Mouse (Mus musculus): ENCODE measurements around the gene Kctd20. TPM values are rescaled to one million over a fixed set of nuclear protein-coding genes. Genes with fewer than 3 reads are reported as not detected.

The Kctd20 gene
- polyA plus RNA-seq, 1 experiment, result 77.9 TPM

DNA sequence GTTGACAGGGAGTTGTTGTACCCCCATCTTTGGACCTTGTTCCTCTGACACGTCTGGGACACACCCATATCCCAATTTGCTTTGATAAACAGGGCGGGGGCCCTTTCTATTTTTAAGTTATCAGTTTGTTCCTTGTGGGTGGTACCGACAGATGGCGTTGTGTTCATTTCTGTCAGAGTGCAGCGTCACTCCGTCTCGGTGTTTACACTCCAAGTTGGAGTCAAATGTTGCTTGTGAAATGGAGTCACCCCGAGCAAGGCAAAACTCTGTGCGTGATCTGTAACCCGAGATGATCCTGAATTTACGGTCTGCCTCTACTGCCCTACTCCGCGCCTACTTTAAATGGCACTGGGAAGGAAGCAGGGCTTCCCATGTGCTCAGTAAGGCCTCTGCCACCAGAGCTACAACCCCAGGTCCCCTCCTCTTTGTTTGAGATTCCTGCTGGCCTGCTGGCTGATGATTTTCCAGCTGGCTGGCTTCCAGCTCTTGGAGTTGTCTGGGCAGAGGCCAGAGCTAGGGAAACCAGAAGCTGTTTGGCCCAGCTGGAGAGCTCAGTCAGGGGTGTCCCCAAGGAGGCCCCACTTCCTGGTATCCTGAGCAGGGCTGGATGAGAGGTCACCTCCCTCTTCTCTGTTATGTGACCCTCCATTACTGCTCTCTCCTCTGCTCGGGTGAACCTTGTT lies 21.2 kb upstream of the Kctd20 start:
- Histone ChIP-seq H3K27ac (ENCODE audit: insufficient read depth, low read length) (peak overlapping the region; percentile 73), H3K36me3 (ENCODE audit: control insufficient read depth, insufficient read depth, low read length, poor library complexity, severe bottlenecking) (no peaks in the 10 kb centered on the region), H3K4me3 (ENCODE audit: low read depth, low read length) (peak overlapping the region; percentile 32), H3K27me3 (ENCODE audit: control insufficient read depth, insufficient read depth, low read length, poor library complexity, severe bottlenecking) (no peaks in the 10 kb centered on the region), H3K9ac (ENCODE audit: low read depth, poor library complexity, severe bottlenecking) (peak overlapping the region; percentile 28), H3K9me3 (replicated peaks; ENCODE audit: control insufficient read depth, insufficient read depth, low read length, poor library complexity, severe bottlenecking) (no peaks in the 10 kb centered on the region), H3K4me1 (ENCODE audit: control insufficient read depth, insufficient read depth, low read length) (peaks cover 6% of the 10 kb centered on the region)
- TF ChIP-seq POLR2A (IDR thresholded peaks at IDR 0.05; ENCODE audit: insufficient read depth, low read length) (no peak), EP300 (IDR thresholded peaks at IDR 0.05; ENCODE audit: insufficient read depth, low read depth, low read length) (no peak), CTCF (IDR thresholded peaks at IDR 0.05; ENCODE audit: low read depth, low read length) (peak; percentile 28)

DNA sequence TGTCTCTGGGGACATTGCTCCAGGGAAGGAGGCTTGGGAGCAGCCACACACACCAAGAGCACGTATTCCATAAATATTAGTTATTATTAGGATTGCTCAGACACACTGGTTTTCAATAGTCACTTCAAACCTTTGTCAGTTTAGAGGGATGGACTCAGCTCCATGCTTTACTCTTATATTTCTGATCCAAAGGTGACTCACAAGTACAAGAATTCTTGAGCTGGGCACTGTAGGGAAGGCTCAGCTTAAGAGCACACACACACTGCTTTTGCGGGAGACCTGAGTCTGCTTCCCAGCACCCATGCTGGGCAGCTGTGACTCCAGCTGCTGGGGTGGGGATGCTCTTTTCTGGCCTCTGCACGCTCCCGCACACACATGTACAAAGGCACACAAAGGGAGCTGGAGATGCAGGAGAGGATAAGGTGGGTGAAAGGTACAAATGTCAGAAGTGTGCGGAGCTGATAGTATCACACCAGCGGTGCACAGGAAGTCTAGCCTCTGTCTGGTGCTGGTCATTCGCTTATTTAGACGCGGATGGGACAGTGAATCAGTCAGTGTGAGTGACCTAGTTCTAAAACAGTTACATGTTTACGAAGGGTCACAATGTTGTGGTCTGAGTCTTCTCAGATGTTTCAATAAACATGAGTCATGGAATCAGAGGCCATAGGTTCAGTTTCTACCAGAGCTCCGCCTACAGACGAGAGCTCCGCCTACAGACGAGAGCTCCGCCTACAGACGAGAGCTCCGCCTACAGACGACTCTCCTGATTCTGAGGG lies 20.1 kb upstream of the Kctd20 start:
- Histone ChIP-seq H3K9me3 (replicated peaks; ENCODE audit: control insufficient read depth, insufficient read depth, low read length, poor library complexity, severe bottlenecking) (peaks cover 7% of the 10 kb centered on the region), H3K27me3 (ENCODE audit: control insufficient read depth, insufficient read depth, low read length, poor library complexity, severe bottlenecking) (no peaks in the 10 kb centered on the region), H3K36me3 (ENCODE audit: control insufficient read depth, insufficient read depth, low read length, poor library complexity, severe bottlenecking) (no peaks in the 10 kb centered on the region), H3K9ac (ENCODE audit: low read depth, poor library complexity, severe bottlenecking) (no peak overlapping the region), H3K4me1 (ENCODE audit: control insufficient read depth, insufficient read depth, low read length) (peaks cover 6% of the 10 kb centered on the region), H3K4me3 (ENCODE audit: low read depth, low read length) (peak overlapping the region; percentile 13; the same call in 1 of the 2 replicates), H3K27ac (ENCODE audit: insufficient read depth, low read length) (peak overlapping the region; percentile 48)
- TF ChIP-seq EP300 (IDR thresholded peaks at IDR 0.05; ENCODE audit: insufficient read depth, low read depth, low read length) (no peak), POLR2A (IDR thresholded peaks at IDR 0.05; ENCODE audit: insufficient read depth, low read length) (no peak), CTCF (IDR thresholded peaks at IDR 0.05; ENCODE audit: low read depth, low read length) (no peak)

DNA sequence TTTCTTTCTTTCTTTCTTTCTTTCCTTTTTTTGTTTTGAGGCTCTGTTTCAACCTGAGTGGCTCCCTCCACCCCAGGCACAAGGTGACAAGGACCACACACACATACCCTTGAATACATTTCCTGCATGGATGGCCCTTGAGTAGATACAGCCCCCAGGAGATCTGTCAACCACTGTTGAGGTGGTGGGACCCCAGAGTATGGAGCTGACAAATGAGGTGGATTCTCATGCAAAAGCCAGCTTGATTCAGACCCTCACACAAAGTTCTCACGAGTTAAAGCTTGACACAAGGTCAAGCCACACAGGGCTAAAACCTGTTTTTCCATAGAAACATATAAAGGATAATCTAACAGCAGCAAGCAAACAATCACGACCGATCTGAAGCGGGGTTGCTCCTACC lies 19.5 kb upstream of the Kctd20 start:
- TF ChIP-seq EP300 (IDR thresholded peaks at IDR 0.05; ENCODE audit: insufficient read depth, low read depth, low read length), result no peak
- TF ChIP-seq CTCF (IDR thresholded peaks at IDR 0.05; ENCODE audit: low read depth, low read length), result no peak
- no peak for TF ChIP-seq POLR2A (IDR thresholded peaks at IDR 0.05; ENCODE audit: insufficient read depth, low read length)
- peaks cover 14% of the 10 kb centered on the region for H3K9me3 ChIP-seq (replicated peaks; ENCODE audit: control insufficient read depth, insufficient read depth, low read length, poor library complexity, severe bottlenecking)

GRCm38 (mm10) chr17:28934120-28934916 lies 17.4 kb upstream of the Kctd20 start:
- H3K27me3 ChIP-seq (ENCODE audit: control insufficient read depth, insufficient read depth, low read length, poor library complexity, severe bottlenecking), result no peaks in the 10 kb centered on the region

More for the DNA sequence above, 19.5 kb upstream of the Kctd20 start:
- no peaks in the 10 kb centered on the region for H3K27me3 ChIP-seq (ENCODE audit: control insufficient read depth, insufficient read depth, low read length, poor library complexity, severe bottlenecking)
- no peaks in the 10 kb centered on the region for H3K36me3 ChIP-seq (ENCODE audit: control insufficient read depth, insufficient read depth, low read length, poor library complexity, severe bottlenecking)
- peaks cover 2% of the 10 kb centered on the region for H3K4me1 ChIP-seq (ENCODE audit: control insufficient read depth, insufficient read depth, low read length)
- H3K4me3 ChIP-seq (ENCODE audit: low read depth, low read length), result no peak overlapping the region
- no peak overlapping the region for H3K27ac ChIP-seq (ENCODE audit: insufficient read depth, low read length)
- H3K9ac ChIP-seq (ENCODE audit: low read depth, poor library complexity, severe bottlenecking), result no peak overlapping the region

GRCm38 (mm10) chr17:28936133-28936532 lies 15.6 kb upstream of the Kctd20 start:
- Histone ChIP-seq H3K4me3 (ENCODE audit: low read depth, low read length) (no peak overlapping the region), H3K9me3 (replicated peaks; ENCODE audit: control insufficient read depth, insufficient read depth, low read length, poor library complexity, severe bottlenecking) (peaks cover 20% of the 10 kb centered on the region), H3K27me3 (ENCODE audit: control insufficient read depth, insufficient read depth, low read length, poor library complexity, severe bottlenecking) (no peaks in the 10 kb centered on the region), H3K9ac (ENCODE audit: low read depth, poor library complexity, severe bottlenecking) (no peak overlapping the region), H3K4me1 (ENCODE audit: control insufficient read depth, insufficient read depth, low read length) (no peaks in the 10 kb centered on the region), H3K27ac (ENCODE audit: insufficient read depth, low read length) (no peak overlapping the region), H3K36me3 (ENCODE audit: control insufficient read depth, insufficient read depth, low read length, poor library complexity, severe bottlenecking) (no peaks in the 10 kb centered on the region)
- TF ChIP-seq EP300 (IDR thresholded peaks at IDR 0.05; ENCODE audit: insufficient read depth, low read depth, low read length) (no peak), CTCF (IDR thresholded peaks at IDR 0.05; ENCODE audit: low read depth, low read length) (no peak), POLR2A (IDR thresholded peaks at IDR 0.05; ENCODE audit: insufficient read depth, low read length) (no peak)

More at GRCm38 (mm10) chr17:28934120-28934916, 17.4 kb upstream of the Kctd20 start:
- H3K27ac ChIP-seq (ENCODE audit: insufficient read depth, low read length), result no peak overlapping the region
- TF ChIP-seq CTCF (IDR thresholded peaks at IDR 0.05; ENCODE audit: low read depth, low read length), result no peak
- no peak for TF ChIP-seq EP300 (IDR thresholded peaks at IDR 0.05; ENCODE audit: insufficient read depth, low read depth, low read length)
- no peak for TF ChIP-seq POLR2A (IDR thresholded peaks at IDR 0.05; ENCODE audit: insufficient read depth, low read length)
- no peak overlapping the region for H3K4me3 ChIP-seq (ENCODE audit: low read depth, low read length)
- H3K36me3 ChIP-seq (ENCODE audit: control insufficient read depth, insufficient read depth, low read length, poor library complexity, severe bottlenecking), result no peaks in the 10 kb centered on the region
- H3K9ac ChIP-seq (ENCODE audit: low read depth, poor library complexity, severe bottlenecking), result no peak overlapping the region
- peaks cover 2% of the 10 kb centered on the region for H3K4me1 ChIP-seq (ENCODE audit: control insufficient read depth, insufficient read depth, low read length)
- peaks cover 14% of the 10 kb centered on the region for H3K9me3 ChIP-seq (replicated peaks; ENCODE audit: control insufficient read depth, insufficient read depth, low read length, poor library complexity, severe bottlenecking)

Measured in ES-Bruce4 (cell line).